Mouse (Mus musculus): ENCODE data around the gene Sox21. TPM values are rescaled to one million over a fixed set of nuclear protein-coding genes. Genes with fewer than 3 reads are reported as not detected.

Sox21 gene
- polyA plus RNA-seq, 2 experiments: 0.65 to 0.98 TPM

DNA sequence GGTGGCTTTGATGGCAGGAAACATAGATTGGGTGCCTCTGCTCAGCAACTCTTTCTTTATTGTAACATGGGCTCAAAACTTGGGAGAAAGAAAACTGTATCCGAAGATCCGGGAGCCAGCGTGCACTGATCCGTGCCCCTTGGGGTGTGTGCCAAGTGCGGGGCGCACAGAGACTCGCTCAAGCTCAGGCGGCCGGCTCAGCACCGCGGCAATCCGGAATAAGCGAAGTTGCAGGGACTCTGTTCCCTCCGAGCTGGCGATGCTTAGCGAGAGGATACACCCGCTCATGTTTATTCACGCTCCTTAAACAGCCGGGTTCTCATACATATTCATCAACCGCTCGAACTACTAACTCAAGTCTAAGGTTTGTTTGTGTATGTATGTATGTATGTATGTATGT lies 10.9 kb downstream of the Sox21 start:
- no peak for TF ChIP-seq POLR2A (IDR thresholded peaks at IDR 0.05; ENCODE audit: borderline replicate concordance, extremely low read depth, insufficient read depth, insufficient read length)
- DNase-seq (ENCODE audit: low spot score): no peak

DNA sequence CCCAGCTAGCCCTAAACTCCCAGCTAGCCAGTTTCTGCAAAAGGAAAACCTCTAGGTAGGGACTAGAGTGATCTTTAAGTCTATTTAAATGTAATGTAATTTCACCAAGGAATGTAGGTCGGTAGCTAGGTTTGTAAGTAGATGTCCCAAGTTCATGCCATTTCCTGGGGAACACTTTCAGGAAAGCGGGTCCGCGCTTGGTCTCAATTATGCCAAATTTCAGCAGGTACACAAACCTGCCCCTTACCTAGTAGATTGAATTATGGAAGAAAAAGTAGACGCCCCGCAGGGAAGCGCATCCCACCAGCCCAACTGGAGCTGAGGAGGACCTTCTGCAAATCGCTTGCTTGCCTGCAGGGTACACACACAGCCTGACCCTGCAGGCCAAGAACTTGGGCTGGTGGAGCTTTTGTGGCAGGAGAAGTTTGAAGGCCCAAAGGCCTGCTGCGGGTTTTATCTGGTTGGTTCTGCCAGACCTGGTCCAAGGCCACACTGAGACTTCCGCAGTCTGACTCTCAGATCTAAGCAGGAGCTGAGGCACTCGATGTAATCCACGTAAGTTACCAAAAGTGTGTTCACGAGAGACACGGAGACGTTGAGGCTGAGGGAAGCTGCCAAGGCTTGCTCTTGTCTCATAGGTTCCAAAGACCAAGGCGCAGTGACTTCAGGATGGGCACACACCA lies 11.6 kb downstream of the Sox21 start:
- Histone ChIP-seq H3K27ac (replicated peaks; ENCODE audit: low read depth, low read length) (no peak overlapping the region), H3K4me2 (replicated peaks; ENCODE audit: low read depth, low read length, severe bottlenecking) (no peak overlapping the region), H3K4me1 (ENCODE audit: control insufficient read depth, insufficient read depth, low read length) (no peaks in the 10 kb centered on the region; the same call in 1 of the 2 replicates), H3K27me3 (ENCODE audit: control insufficient read depth, insufficient read depth, low read length) (peaks cover 73% of the 10 kb centered on the region), H3K9me3 (ENCODE audit: control insufficient read depth, low read length) (no peaks in the 10 kb centered on the region), H3K4me3 (replicated peaks; ENCODE audit: low read length) (no peak overlapping the region), H3K9ac (ENCODE audit: low read depth, low read length, severe bottlenecking) (no peak overlapping the region), H3K36me3 (ENCODE audit: control insufficient read depth, insufficient read depth, low read length) (no peaks in the 10 kb centered on the region)
- TF ChIP-seq POLR2A (IDR thresholded peaks at IDR 0.05; ENCODE audit: borderline replicate concordance, extremely low read depth, insufficient read depth, insufficient read length): no peak
- DNase-seq (ENCODE audit: low spot score): no peak
- 12% methylated on average over 16 of the region's 16 CpGs for WGBS
- ATAC-seq (ENCODE audit: low FRiP score, low read depth): no peak

More for the DNA sequence above, 10.9 kb downstream of the Sox21 start:
- Histone ChIP-seq H3K9ac (ENCODE audit: low read depth, low read length, severe bottlenecking) (no peak overlapping the region), H3K4me1 (ENCODE audit: control insufficient read depth, insufficient read depth, low read length) (no peaks in the 10 kb centered on the region; the same call in 1 of the 2 replicates), H3K4me2 (replicated peaks; ENCODE audit: low read depth, low read length, severe bottlenecking) (0 out of 2 replicates have a peak overlapping the region, but pooled peaks have one; percentile 10), H3K27me3 (ENCODE audit: control insufficient read depth, insufficient read depth, low read length) (peaks cover 80% of the 10 kb centered on the region), H3K4me3 (replicated peaks; ENCODE audit: low read length) (peak overlapping the region; percentile 10; the same call in 1 of the 2 replicates), H3K27ac (replicated peaks; ENCODE audit: low read depth, low read length) (no peak overlapping the region), H3K36me3 (ENCODE audit: control insufficient read depth, insufficient read depth, low read length) (no peaks in the 10 kb centered on the region), H3K9me3 (ENCODE audit: control insufficient read depth, low read length) (no peaks in the 10 kb centered on the region)
- no peak; the same call in 1 of the 2 replicates for ATAC-seq (ENCODE audit: low FRiP score, low read depth)
- under 1% methylated on average over 21 of the region's 21 CpGs for WGBS

DNA sequence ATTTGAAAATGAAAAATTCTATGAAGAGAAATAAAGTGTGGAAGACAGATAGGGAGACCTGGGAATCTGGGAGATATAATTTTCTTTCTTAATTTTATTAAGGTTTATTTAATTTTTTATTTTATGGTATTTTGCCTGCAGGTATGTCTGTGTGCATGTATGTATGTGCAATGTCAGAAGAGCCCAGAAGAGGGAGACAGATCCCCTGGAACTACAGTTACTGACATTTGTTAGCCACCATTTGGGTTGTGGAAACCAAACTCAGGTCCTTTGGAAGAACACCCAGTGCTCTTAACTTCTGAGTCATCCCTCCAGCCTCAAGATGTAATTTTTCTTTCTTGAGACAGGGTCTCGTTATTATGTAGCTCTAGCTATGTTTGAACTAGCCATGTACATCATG lies 15.9 kb downstream of the Sox21 start:
- H3K9me3 ChIP-seq (ENCODE audit: control insufficient read depth, low read length): no peaks in the 10 kb centered on the region
- H3K27ac ChIP-seq (replicated peaks; ENCODE audit: low read depth, low read length): no peak overlapping the region
- WGBS: 88% methylated on average over 1 of the region's 1 CpGs
- H3K36me3 ChIP-seq (ENCODE audit: control insufficient read depth, insufficient read depth, low read length): no peaks in the 10 kb centered on the region
- no peak overlapping the region for H3K4me3 ChIP-seq (replicated peaks; ENCODE audit: low read length)
- no peak for TF ChIP-seq POLR2A (IDR thresholded peaks at IDR 0.05; ENCODE audit: borderline replicate concordance, extremely low read depth, insufficient read depth, insufficient read length)
- DNase-seq (ENCODE audit: low spot score) (no peak), ATAC-seq (ENCODE audit: low FRiP score, low read depth) (no peak)
- H3K27me3 ChIP-seq (ENCODE audit: control insufficient read depth, insufficient read depth, low read length): peaks cover 29% of the 10 kb centered on the region
- H3K9ac ChIP-seq (ENCODE audit: low read depth, low read length, severe bottlenecking): no peak overlapping the region
- H3K4me1 ChIP-seq (ENCODE audit: control insufficient read depth, insufficient read depth, low read length): no peaks in the 10 kb centered on the region; the same call in 1 of the 2 replicates
- no peak overlapping the region for H3K4me2 ChIP-seq (replicated peaks; ENCODE audit: low read depth, low read length, severe bottlenecking)

DNA sequence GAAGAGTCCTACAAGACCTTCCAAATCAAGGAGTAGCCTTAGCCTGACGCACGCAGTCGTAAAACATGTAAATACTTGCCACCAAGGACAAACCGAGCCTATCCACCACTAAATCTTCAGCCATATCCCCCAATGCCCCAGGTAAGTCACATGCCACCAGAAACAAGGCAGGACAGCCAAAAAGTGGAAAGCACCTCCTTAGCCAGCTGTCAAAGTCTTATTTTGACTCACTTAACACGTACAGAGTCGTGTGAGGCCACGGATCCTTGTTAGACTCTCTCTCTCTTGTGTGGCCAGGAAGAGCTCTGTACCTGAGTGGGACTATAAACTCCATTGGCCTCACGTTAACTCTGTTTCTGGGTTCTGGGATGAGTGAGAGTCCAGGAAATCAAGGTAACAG lies 20.0 kb downstream of the Sox21 start:
- H3K4me3 ChIP-seq (replicated peaks; ENCODE audit: low read length): no peak overlapping the region

DNA sequence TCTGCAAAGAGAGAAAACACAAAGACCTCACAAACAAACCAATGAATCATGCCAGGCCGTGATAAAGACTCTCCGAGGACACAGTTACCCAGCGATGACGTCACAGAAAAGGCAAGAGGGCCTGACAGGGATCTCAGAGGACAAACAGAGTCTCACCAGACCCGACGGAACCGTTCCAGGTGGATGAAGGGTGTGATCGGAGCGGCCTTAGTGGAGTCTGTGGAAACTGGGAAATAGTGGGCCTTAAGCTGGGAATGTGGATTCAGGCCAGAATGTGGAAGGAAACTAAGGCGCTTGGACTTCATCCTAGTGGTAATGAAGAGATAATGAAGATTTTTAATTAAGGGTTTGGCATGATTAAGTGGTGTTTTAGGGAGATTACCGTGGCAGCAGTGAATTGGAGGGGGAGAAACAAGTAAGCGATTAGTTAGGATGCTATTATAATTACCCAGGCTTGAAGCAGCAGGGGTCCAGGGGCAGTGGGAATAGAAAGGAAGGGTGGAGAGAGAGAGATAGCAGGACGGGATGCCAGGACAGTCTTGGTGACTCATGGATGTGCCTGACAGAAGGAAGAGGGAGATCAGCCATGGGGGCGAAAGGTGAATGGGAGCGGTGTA lies 24.5 kb downstream of the Sox21 start:
- Histone ChIP-seq H3K9me3 (ENCODE audit: control insufficient read depth, low read length) (no peaks in the 10 kb centered on the region), H3K4me3 (replicated peaks; ENCODE audit: low read length) (no peak overlapping the region), H3K4me1 (ENCODE audit: control insufficient read depth, insufficient read depth, low read length) (no peaks in the 10 kb centered on the region), H3K27me3 (ENCODE audit: control insufficient read depth, insufficient read depth, low read length) (no peaks in the 10 kb centered on the region), H3K4me2 (replicated peaks; ENCODE audit: low read depth, low read length, severe bottlenecking) (no peak overlapping the region), H3K9ac (ENCODE audit: low read depth, low read length, severe bottlenecking) (no peak overlapping the region), H3K27ac (replicated peaks; ENCODE audit: low read depth, low read length) (no peak overlapping the region), H3K36me3 (ENCODE audit: control insufficient read depth, insufficient read depth, low read length) (no peaks in the 10 kb centered on the region)
- ATAC-seq (ENCODE audit: low FRiP score, low read depth) (no peak), DNase-seq (ENCODE audit: low spot score) (no peak)
- 80% methylated on average over 15 of the region's 15 CpGs for WGBS
- no peak for TF ChIP-seq POLR2A (IDR thresholded peaks at IDR 0.05; ENCODE audit: borderline replicate concordance, extremely low read depth, insufficient read depth, insufficient read length)

More for the DNA sequence above, 20.0 kb downstream of the Sox21 start:
- no peaks in the 10 kb centered on the region for H3K36me3 ChIP-seq (ENCODE audit: control insufficient read depth, insufficient read depth, low read length)
- 76% methylated on average over 8 of the region's 8 CpGs for WGBS
- ATAC-seq (ENCODE audit: low FRiP score, low read depth): no peak
- H3K4me1 ChIP-seq (ENCODE audit: control insufficient read depth, insufficient read depth, low read length): no peaks in the 10 kb centered on the region
- no peaks in the 10 kb centered on the region for H3K27me3 ChIP-seq (ENCODE audit: control insufficient read depth, insufficient read depth, low read length)
- TF ChIP-seq POLR2A (IDR thresholded peaks at IDR 0.05; ENCODE audit: borderline replicate concordance, extremely low read depth, insufficient read depth, insufficient read length): no peak
- no peak overlapping the region for H3K9ac ChIP-seq (ENCODE audit: low read depth, low read length, severe bottlenecking)
- H3K27ac ChIP-seq (replicated peaks; ENCODE audit: low read depth, low read length): no peak overlapping the region
- DNase-seq (ENCODE audit: low spot score): no peak
- no peak overlapping the region for H3K4me2 ChIP-seq (replicated peaks; ENCODE audit: low read depth, low read length, severe bottlenecking)
- H3K9me3 ChIP-seq (ENCODE audit: control insufficient read depth, low read length): no peaks in the 10 kb centered on the region

Measured in limb, embryonic 14.5 days (tissue).